In genomic region chr12:87388122-87388774, GRCm38 (mm10) we compare ENCODE assay signal across 8 mouse cellular contexts. TPM values are rescaled to one million over a fixed set of nuclear protein-coding genes. Genes with fewer than 3 reads are reported as not detected.
A peak's percentile ranks its signal among the peaks of the same experiment; 100 is the strongest.
DNase-seq lines count a peak whose midpoint lies in the region; ATAC-seq and TF ChIP-seq lines count a peak whose summit lies in the region.

TSS of gene Sptlc2 (minus strand) at chr12:87388355.

- peak within 1 kb of the TSS; percentile 95 for H3K4me2 ChIP-seq in embryonic facial prominence, embryonic 14.5 days (ENCODE audit: low read depth, low read length)
- peak within 1 kb of the TSS; percentile 96 for H3K4me2 ChIP-seq in limb, embryonic 13.5 days (replicated peaks)
- H3K4me2 ChIP-seq in midbrain, embryonic 16.5 days (ENCODE audit: low read length) = peak within 1 kb of the TSS; percentile 95

- no peaks in the 10 kb centered on the region for H3K27me3 ChIP-seq in embryonic facial prominence, embryonic 14.5 days (replicated peaks; ENCODE audit: control insufficient read depth, insufficient read depth, low read length)
- no peaks in the 10 kb centered on the region for H3K27me3 ChIP-seq in heart, adult 2 months (ENCODE audit: control insufficient read depth, insufficient read depth, low read length)
- no peaks in the 10 kb centered on the region for H3K27me3 ChIP-seq in limb, embryonic 13.5 days
- no peaks in the 10 kb centered on the region for H3K27me3 ChIP-seq in midbrain, embryonic 16.5 days (ENCODE audit: control insufficient read depth, insufficient read depth, low read depth, low read length)

- WGBS in embryonic facial prominence, embryonic 14.5 days = 1% methylated on average over 26 of the region's 45 CpGs
- under 1% methylated on average over 45 of the region's 45 CpGs for WGBS in heart, adult 2 months
- under 1% methylated on average over 45 of the region's 45 CpGs for WGBS in limb, embryonic 13.5 days
- under 1% methylated on average over 45 of the region's 45 CpGs for WGBS in midbrain, embryonic 16.5 days

- H3K9ac ChIP-seq in embryonic facial prominence, embryonic 14.5 days (ENCODE audit: low read depth, low read length) = peak within 1 kb of the TSS; percentile 93
- peak within 1 kb of the TSS; percentile 88 for H3K9ac ChIP-seq in heart, adult 2 months (ENCODE audit: low read depth, low read length)
- H3K9ac ChIP-seq in limb, embryonic 13.5 days = peak within 1 kb of the TSS; percentile 92
- peak within 1 kb of the TSS; percentile 96 for H3K9ac ChIP-seq in midbrain, embryonic 16.5 days (ENCODE audit: low read depth, low read length)

- no peaks in the 10 kb centered on the region for H3K9me3 ChIP-seq in embryonic facial prominence, embryonic 14.5 days (ENCODE audit: control insufficient read depth, low read length)
- no peaks in the 10 kb centered on the region for H3K9me3 ChIP-seq in limb, embryonic 13.5 days
- H3K9me3 ChIP-seq in midbrain, embryonic 16.5 days (replicated peaks; ENCODE audit: control insufficient read depth, low read length, poor library complexity, severe bottlenecking) = no peaks in the 10 kb centered on the region

- peak within 1 kb of the TSS; percentile 82 for H3K27ac ChIP-seq in embryonic facial prominence, embryonic 14.5 days (replicated peaks; ENCODE audit: low read depth, low read length)
- H3K27ac ChIP-seq in heart, adult 2 months = peak within 1 kb of the TSS; percentile 90
- peak within 1 kb of the TSS; percentile 73; the same call in 1 of the 2 replicates for H3K27ac ChIP-seq in limb, embryonic 13.5 days
- H3K27ac ChIP-seq in midbrain, embryonic 16.5 days (ENCODE audit: low read length) = peak within 1 kb of the TSS; percentile 84

- TF ChIP-seq CTCF in heart, adult 2 months (IDR thresholded peaks at IDR 0.05) = peak; percentile 46

- H3K4me1 ChIP-seq in embryonic facial prominence, embryonic 14.5 days (ENCODE audit: control insufficient read depth, insufficient read depth, low read length) = 0 out of 2 replicates have a peak, but pooled peaks cover 4% of the 10 kb centered on the region
- peaks cover 3% of the 10 kb centered on the region for H3K4me1 ChIP-seq in heart, adult 2 months (ENCODE audit: control insufficient read depth, insufficient read depth, low read length)
- H3K4me1 ChIP-seq in limb, embryonic 13.5 days = peaks cover 14% of the 10 kb centered on the region
- H3K4me1 ChIP-seq in midbrain, embryonic 16.5 days (ENCODE audit: control insufficient read depth, insufficient read depth, low read length) = peaks cover 14% of the 10 kb centered on the region

- no peaks in the 10 kb centered on the region for H3K36me3 ChIP-seq in embryonic facial prominence, embryonic 14.5 days (ENCODE audit: control insufficient read depth, insufficient read depth, low read length)
- H3K36me3 ChIP-seq in heart, adult 2 months (ENCODE audit: control insufficient read depth, insufficient read depth, low read length) = peaks cover 2% of the 10 kb centered on the region
- no peaks in the 10 kb centered on the region for H3K36me3 ChIP-seq in limb, embryonic 13.5 days
- H3K36me3 ChIP-seq in midbrain, embryonic 16.5 days (ENCODE audit: control insufficient read depth, insufficient read depth, low read length) = no peaks in the 10 kb centered on the region

- peak within 1 kb of the TSS; percentile 98 for H3K4me3 ChIP-seq in embryonic facial prominence, embryonic 14.5 days (ENCODE audit: low read depth, low read length)
- peak within 1 kb of the TSS; percentile 96 for H3K4me3 ChIP-seq in heart, adult 2 months
- H3K4me3 ChIP-seq in limb, embryonic 13.5 days = peak within 1 kb of the TSS; percentile 99
- H3K4me3 ChIP-seq in midbrain, embryonic 16.5 days (ENCODE audit: low read depth, low read length) = peak within 1 kb of the TSS; percentile 99

- H3K79me2 ChIP-seq in heart, adult 2 months (replicated peaks; ENCODE audit: control insufficient read depth, insufficient read depth, low read length) = 0 out of 2 replicates have a peak, but pooled peaks cover 1% of the 10 kb centered on the region

- intact Hi-C loops in heart, adult 2 months (cut with DNase I) = loop anchor here (2.0 to 5.0 kb wide), 2 partner anchors 19 to 41 kb away; no protein-coding TSS in a partner anchor

- TF ChIP-seq EP300 in heart, adult 2 months (IDR thresholded peaks at IDR 0.05; ENCODE audit: insufficient read depth, low read depth, low read length) = 0 out of 2 replicates have a peak, but pooled peaks have one; percentile 19

- peak; percentile 100 for DNase-seq in 3T3-L1 (ENCODE audit: low read depth, low spot score)
- peak; percentile 96 to 99 for DNase-seq in adrenal gland, postnatal 4 days (ENCODE audit: low spot score in 2 of 2)
- DNase-seq in embryonic facial prominence, embryonic 14.5 days (ENCODE audit: low spot score) = peak; percentile 100
- DNase-seq in heart, adult 2 months = peak; percentile 99 to 100
- peak; percentile 100 for DNase-seq in kidney, adult 8-10 months
- DNase-seq in spleen, postnatal 10 days (ENCODE audit: low spot score in 2 of 2) = peak; percentile 99

- ATAC-seq in embryonic facial prominence, embryonic 14.5 days (ENCODE audit: low read depth) = peak; percentile 99
- peak; percentile 99 for ATAC-seq in limb, embryonic 13.5 days (ENCODE audit: low FRiP score, low read depth)
- ATAC-seq in midbrain, embryonic 16.5 days = peak; percentile 99

- peak; percentile 90 for TF ChIP-seq POLR2A in heart, adult 2 months (IDR thresholded peaks at IDR 0.05; ENCODE audit: insufficient read depth, low read depth, low read length)

RNA-seq across cellular contexts. Expression of gene Sptlc2, which starts in this region (rescaled TPM):
- total RNA-seq in adrenal gland, postnatal 4 days (2021) = 100 to 1,000 TPM; 183 to 197 TPM
- 73.3 and 77.1 TPM in 2 replicates for polyA plus RNA-seq in embryonic facial prominence, embryonic 14.5 days (2014; fragmentation: Nextera tagmentation; extraction: Ambion mirVana)
- 10 to 100 TPM; 21.1 to 23.1 TPM for total RNA-seq in heart, adult 2 months (2021)
- 5.0 and 9.8 TPM in 2 replicates for polyA plus RNA-seq in heart, adult 2 months (2012; rRNA removed)
- polyA plus RNA-seq in limb, embryonic 13.5 days (2015; fragmentation: Nextera tagmentation; extraction: Ambion mirVana) = 78.2 and 78.7 TPM in 2 replicates
- polyA plus RNA-seq in midbrain, embryonic 16.5 days (2015; fragmentation: Nextera tagmentation; extraction: Ambion mirVana) = 72.8 and 75.0 TPM in 2 replicates

Comparison
In these comparisons a context has a peak if more than half of its experiments do, and no peak if none do; other contexts are left out.
1. Peak in every context shown above with its lines: DNase-seq, ATAC-seq, H3K4me3 ChIP-seq and H3K27ac ChIP-seq.
2. RNA of gene Sptlc2 (total RNA-seq): 183 to 197 TPM in adrenal gland, postnatal 4 days; 21.1 to 23.1 TPM in heart, adult 2 months; every median in the first group is over 4 times any median in the second.